Mouse (Mus musculus) Patski (cell line): Measurements from ENCODE around the gene Rassf3. TPM values are rescaled to one million over a fixed set of nuclear protein-coding genes. Genes with fewer than 3 reads are reported as not detected.

Experiments used
- ATAC-seq: fragments of 100-300 bp; one replicate; pipeline ENCODE4 v1.8.0; 2021
- CTCF ChIA-PET: fragments of 350-600 bp; sonication (Branson Sonifier 250); formaldehyde crosslinking; loops from one replicate; lab custom pipeline; 2022; ENCODE audit warnings: inconsistent platforms; lab: Charles Lee
- POLR2A ChIA-PET: fragments of 350-600 bp; sonication (Branson Sonifier 250); formaldehyde crosslinking; loops from one replicate; lab custom pipeline; 2022; ENCODE audit warnings: antibody characterized with exemption, inconsistent platforms; lab: Charles Lee
- DNase-seq: peaks from one replicate; pipeline ENCODE4 v3.0.0-alpha.2; 2011; ENCODE audit warnings: low read depth, low spot score
- H3K27me3 ChIP-seq: fragments of 371-371 bp; one replicate; pipeline ENCODE4 v1.5.1; 2021
- CTCF ChIP-seq: fragments of 100-300 bp; IDR thresholded peaks from one replicate; pipeline ENCODE4 v1.5.1; 2021
- in situ Hi-C: fragments of 300-500 bp; cut with MboI; formaldehyde crosslinking; loops from 3 replicates; pipeline ENCODE4 v1.11.1; 2018; ENCODE audit warnings: low pct_unique_long_range_greater_than_20kb, mixed read lengths
- polyA plus RNA-seq: library from polyadenylated mRNA; unstranded; gene quantifications from one replicate; pipeline ENCODE4 v1.2.3, GENCODE M21; 2021

Gene Rassf3
- polyA plus RNA-seq, 1 experiment from 2014 or later: 27.0 TPM

DNA sequence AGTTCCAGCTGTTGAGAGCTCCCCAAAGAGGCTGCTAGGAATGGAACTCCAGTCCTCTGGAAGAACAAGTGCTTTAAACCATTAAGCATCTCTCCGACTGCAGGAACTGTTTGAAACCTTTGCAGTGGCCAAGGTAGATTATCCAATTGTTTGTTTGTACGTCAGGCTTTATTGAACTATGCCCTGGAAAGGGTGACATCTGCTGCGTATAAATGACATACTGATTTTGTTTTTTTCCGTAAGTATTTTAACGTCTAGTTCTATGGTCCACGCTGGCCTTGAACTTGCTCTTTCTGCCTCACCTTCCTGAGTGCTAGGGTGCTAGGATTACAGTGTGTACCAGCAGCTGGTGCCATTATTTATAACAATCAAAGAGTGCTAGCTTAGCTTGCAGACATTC, 13.8 kb upstream of the Rassf3 start:
- no peaks in the 10 kb centered on the region for H3K27me3 ChIP-seq
- no peak for TF ChIP-seq CTCF
- CTCF ChIA-PET: interaction anchor here (1.1 kb wide), 1 partner anchor 10 kb away, joined by 4 read pairs; no protein-coding TSS in a partner anchor
- DNase-seq: no peak
- no peak for ATAC-seq
- in situ Hi-C loops: no loop called here
- POLR2A ChIA-PET: no interaction called here

DNA sequence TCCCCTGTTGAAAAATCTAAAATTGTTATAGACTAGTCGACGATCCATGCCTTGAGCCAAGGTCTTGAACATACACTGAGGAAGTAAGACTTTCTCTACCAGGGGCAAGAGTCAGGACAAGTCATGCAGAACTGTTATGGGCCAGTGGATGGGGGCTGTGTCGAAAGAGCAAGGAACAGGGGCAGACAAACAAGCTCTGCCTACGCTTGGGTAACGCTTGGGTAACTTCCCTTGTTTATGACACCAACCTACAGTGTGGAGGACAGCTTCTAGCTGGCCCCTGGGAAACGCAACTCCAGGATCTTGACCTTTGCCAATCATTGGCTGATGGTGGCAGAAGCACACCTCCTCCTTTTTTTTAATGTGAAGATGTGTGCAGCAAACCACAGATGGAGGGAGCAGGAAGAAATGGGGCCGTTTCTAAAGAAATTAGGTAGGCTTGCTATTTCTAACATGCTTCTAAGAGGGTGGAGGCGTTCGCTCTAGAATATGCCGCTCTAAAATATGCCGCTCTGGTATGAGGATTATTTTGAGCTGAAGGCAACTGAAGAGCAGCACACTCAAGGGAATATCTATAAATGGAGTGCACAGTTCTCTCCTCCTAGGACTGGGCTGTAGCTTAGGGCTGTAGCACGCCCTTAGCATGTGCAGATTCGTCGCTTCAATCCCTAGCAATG, 12.6 kb upstream of the Rassf3 start:
- peak; percentile 51 for ATAC-seq
- POLR2A ChIA-PET: interaction anchor here (0.7 kb wide), 1 partner anchor 1477 kb away, joined by 5 read pairs; no protein-coding TSS in a partner anchor
- no peak for DNase-seq
- CTCF ChIA-PET: interaction anchor here (1.1 kb wide), 1 partner anchor 11 kb away, joined by 4 read pairs; no protein-coding TSS in a partner anchor
- TF ChIP-seq CTCF: no peak
- in situ Hi-C loops: no loop called here
- no peaks in the 10 kb centered on the region for H3K27me3 ChIP-seq

DNA sequence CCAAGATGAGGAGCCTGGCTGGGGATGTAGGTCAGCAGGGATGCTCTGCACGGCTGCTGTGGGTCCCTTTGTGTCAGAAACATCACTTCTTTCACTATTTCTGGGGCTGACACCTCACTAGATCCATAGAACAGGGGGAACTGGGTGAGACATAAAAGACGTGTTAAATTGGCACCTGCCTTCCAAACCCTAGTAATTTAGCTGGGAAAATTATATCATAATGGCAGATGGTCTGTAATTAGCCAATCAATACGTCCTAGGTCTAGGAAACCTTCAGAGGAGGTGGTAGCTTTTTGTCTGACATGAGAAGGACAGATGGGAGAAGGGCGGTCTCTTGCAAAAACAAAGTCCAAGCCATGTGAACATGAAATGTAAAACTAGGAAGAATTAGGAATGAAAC, 11.6 kb upstream of the Rassf3 start:
- in situ Hi-C loops: no loop called here
- H3K27me3 ChIP-seq: no peaks in the 10 kb centered on the region
- ChIA-PET POLR2A (no interaction called here), CTCF (interaction anchor here (1.2 kb wide), 1 partner anchor 10 kb away, joined by 4 read pairs; no protein-coding TSS in a partner anchor)
- no peak for TF ChIP-seq CTCF
- DNase-seq: no peak
- no peak for ATAC-seq

DNA sequence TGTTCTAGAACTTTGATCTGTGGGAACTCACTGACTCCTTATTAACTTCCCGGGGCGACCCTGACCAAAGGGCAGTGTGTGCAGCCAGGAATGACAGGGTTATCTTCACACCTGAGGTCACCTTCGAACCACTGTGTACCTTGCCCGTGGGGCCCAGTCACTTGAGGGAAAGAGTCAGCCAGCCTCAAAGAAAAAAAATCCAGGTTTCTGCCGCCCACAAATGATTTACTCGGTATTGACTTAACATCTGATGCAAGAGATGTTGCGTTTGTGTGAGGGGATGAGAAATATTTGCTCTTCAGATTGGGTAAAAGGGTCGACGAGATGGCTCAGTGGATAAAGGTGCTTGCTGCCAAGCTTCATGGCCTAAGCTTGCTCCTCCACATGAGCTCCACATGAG, 10.2 kb upstream of the Rassf3 start:
- no peak for DNase-seq
- no peaks in the 10 kb centered on the region for H3K27me3 ChIP-seq
- in situ Hi-C loops: no loop called here
- ChIA-PET POLR2A (interaction anchor here (0.7 kb wide), 1 partner anchor 507 kb away, joined by 3 read pairs; no protein-coding TSS in a partner anchor), CTCF (interaction anchor here (1.2 kb wide), 2 partner anchors 8 to 25 kb away, joined by 4 to 6 read pairs; no protein-coding TSS in a partner anchor)
- TF ChIP-seq CTCF: no peak
- ATAC-seq: no peak

DNA sequence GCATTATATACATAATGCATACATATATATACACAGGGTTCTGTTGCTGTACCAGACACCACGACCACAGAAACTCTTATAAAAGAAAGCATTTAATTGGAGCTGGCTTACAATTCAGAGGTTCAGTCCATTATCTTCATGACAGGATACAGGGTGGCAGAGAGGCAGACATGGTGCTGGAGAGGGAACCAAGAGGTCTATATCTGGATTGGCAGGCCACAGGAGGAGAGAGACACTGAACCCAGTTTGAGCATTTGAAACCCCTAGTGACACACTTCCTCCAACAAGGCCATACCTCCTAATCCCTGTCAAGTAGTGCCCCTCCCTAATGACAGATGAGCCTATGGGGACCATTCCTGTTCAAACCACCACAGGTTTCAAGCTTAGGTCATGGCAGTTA, 7.2 kb upstream of the Rassf3 start:
- in situ Hi-C loops: no loop called here
- no peaks in the 10 kb centered on the region for H3K27me3 ChIP-seq
- DNase-seq: no peak
- TF ChIP-seq CTCF: no peak
- ChIA-PET CTCF (no interaction called here), POLR2A (no interaction called here)
- no peak for ATAC-seq

DNA sequence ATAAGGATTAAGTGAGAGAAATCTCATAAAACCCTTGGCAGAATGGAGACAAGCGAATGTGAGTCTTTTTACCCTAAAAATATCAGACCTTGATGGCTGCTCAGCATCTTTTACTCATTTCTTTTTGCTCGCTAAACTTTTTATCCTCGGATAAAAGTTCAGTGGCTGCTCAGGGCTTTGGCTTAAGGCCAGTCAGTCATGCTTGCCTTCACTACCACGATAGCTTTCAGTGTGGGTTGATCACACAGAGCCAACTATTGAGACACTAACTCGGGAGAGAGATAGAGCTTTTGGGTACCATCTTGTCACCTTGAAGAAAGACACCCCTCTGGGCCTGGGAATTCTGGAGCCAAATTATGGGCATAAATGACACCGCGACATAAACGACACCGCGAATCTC, 5.0 kb upstream of the Rassf3 start:
- in situ Hi-C loops: no loop called here
- no peak for TF ChIP-seq CTCF
- DNase-seq (no peak), ATAC-seq (no peak)
- no peaks in the 10 kb centered on the region for H3K27me3 ChIP-seq
- CTCF ChIA-PET: interaction anchor here (1.4 to 1.7 kb wide), 2 partner anchors 19 to 22 kb away, joined by 3 to 4 read pairs; no protein-coding TSS in a partner anchor
- POLR2A ChIA-PET: interaction anchor here (0.6 kb wide), 1 partner anchor 9 kb away, joined by 3 read pairs; no protein-coding TSS in a partner anchor

DNA sequence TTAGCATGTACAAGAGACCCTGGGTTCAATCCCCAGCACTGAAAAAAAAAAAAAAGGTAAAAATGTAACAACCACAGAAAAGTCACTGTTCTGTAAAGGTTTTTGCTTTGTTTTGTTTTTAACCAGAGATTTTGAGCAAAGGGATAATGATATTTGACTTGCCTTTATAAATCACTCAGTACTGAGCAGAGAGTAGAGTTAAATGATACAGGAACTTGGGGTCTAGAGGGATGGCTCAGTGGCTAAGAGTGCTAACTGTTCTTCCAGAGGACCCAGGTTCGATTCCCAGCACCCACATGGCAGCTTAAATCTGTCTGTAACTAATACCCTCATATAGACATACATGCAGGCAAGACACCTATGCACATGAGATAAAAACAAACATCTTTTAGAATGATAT, 3.8 kb upstream of the Rassf3 start:
- no peaks in the 10 kb centered on the region for H3K27me3 ChIP-seq
- ChIA-PET POLR2A (no interaction called here), CTCF (no interaction called here)
- TF ChIP-seq CTCF: no peak
- no peak for DNase-seq
- ATAC-seq: no peak
- in situ Hi-C loops: no loop called here

DNA sequence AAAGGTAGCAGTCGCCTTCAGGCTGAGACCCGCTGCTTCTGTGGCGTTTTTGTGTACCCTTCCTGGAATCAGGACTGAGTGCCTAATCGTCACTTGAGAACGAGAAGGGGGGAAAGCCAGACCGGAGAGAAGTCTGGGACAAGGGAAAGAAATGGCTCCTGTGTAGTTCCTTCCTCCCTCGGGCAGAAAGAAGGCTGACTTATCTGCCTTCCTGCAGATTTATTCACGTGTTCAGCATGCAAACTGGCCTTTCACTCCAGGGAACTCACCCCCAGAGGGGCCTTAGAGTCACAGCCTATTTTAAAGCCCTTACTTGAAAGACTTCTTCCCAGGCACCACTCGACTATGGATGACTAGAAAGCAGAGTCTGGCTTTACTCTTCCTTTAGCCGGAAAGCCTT, 1.3 kb upstream of the Rassf3 start:
- no peak for DNase-seq
- H3K27me3 ChIP-seq: no peaks in the 10 kb centered on the region
- POLR2A ChIA-PET: no interaction called here
- CTCF ChIA-PET: no interaction called here
- no peak for TF ChIP-seq CTCF
- no peak for ATAC-seq
- in situ Hi-C loops: no loop called here

DNA sequence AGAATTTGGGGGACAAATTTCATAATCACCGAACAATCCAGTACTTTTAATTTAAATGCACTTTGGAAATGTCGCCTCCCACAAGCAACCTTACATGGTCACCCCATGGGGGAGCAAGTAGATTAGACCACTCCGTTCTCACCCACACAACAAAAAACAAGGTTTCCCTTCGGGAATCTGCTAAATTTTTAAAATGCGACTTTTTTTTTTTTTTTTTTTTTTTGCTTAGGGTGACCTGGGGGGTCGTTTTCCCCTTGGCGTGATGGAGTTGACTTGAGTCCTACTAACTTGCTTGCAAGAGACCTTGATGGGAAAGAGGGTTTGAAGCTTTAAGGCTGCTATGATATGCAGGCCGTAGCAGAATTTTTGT, 806 bp upstream of the Rassf3 start:
- no peak for TF ChIP-seq CTCF
- ATAC-seq: no peak
- H3K27me3 ChIP-seq: no peaks in the 10 kb centered on the region
- DNase-seq: no peak
- in situ Hi-C loops: no loop called here
- POLR2A ChIA-PET: no interaction called here
- CTCF ChIA-PET: no interaction called here

DNA sequence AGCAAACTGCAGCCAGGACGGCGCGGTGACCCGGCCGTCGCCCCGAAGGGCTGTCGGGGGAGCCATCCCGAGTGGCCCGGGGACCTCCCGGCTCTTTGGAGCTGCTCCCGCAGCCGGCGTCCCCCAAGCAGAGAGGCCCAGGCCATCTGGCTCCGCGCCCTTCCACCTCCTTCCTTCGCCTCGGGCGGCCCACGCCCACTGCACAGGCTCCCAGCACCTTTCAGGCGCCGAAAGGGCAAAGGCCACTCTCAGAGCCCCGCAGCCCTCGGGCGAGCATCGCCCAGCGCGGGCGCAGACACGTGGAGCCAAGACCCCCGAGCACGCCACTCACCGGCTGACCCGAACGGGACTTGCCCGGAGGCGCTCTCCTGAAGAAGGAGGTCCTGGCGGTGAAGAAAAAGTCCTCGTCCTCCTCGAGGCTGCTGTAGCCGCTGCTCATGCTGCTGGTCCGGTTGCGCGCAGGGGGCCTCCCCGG, 438 bp downstream of the Rassf3 start:
- no peak for DNase-seq
- ATAC-seq: peak; percentile 18
- POLR2A ChIA-PET: interaction anchor here (0.6 to 2.1 kb wide), 5 partner anchors 14 to 65 kb away, joined by 3 to 8 read pairs (median 6); no protein-coding TSS in a partner anchor
- H3K27me3 ChIP-seq: no peaks in the 10 kb centered on the region
- TF ChIP-seq CTCF: no peak
- in situ Hi-C loops: no loop called here
- CTCF ChIA-PET: interaction anchor here (1.2 to 1.7 kb wide), 3 partner anchors 47 to 59 kb away, joined by 3 to 4 read pairs (median 4); no protein-coding TSS in a partner anchor

DNA sequence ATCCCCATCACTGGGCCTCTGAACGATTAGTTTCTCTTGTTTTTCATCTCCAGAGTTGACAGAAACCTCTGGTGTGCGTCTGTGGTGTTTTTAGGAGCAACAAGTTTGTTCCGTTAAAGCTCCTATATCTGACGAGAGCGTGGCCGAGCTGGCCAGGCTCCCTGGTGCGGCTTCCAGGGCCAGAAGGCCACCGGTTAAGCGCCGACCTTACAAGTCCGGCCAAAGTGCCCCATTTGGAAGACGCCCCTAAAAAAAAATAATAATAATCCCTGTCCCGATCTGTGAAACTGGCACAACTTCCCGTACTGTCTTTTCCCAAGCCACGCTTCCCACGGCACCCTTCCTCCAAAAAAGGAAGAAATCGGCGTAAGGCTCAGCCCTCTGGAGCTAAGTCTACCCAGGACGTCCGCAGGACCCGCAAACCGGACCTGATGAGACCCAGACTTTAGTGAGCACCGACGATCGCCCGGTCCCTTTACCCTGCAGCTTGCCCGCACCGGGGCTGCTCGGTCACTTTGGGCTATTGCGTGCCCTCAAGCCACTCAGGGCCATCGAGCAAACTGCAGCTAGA, 961 bp downstream of the Rassf3 start:
- ChIA-PET CTCF (interaction anchor here (0.7 to 1.7 kb wide), 4 partner anchors 47 to 66 kb away, joined by 3 to 4 read pairs (median 4); no protein-coding TSS in a partner anchor), POLR2A (interaction anchor here (0.9 to 2.1 kb wide), 3 partner anchors 13 to 47 kb away, joined by 3 to 8 read pairs (median 6); no protein-coding TSS in a partner anchor)
- no peaks in the 10 kb centered on the region for H3K27me3 ChIP-seq
- TF ChIP-seq CTCF: no peak
- DNase-seq: no peak
- ATAC-seq: peak; percentile 32
- in situ Hi-C loops: no loop called here
